Mouse (Mus musculus): Measurements from ENCODE around the gene Amfr.

Gene Amfr

GRCm38 (mm10) chr8:93932873-93933272 lies 79.8 kb downstream of the Amfr start:
- peak; percentile 69 for DNase-seq (ENCODE audit: low spot score)

DNA sequence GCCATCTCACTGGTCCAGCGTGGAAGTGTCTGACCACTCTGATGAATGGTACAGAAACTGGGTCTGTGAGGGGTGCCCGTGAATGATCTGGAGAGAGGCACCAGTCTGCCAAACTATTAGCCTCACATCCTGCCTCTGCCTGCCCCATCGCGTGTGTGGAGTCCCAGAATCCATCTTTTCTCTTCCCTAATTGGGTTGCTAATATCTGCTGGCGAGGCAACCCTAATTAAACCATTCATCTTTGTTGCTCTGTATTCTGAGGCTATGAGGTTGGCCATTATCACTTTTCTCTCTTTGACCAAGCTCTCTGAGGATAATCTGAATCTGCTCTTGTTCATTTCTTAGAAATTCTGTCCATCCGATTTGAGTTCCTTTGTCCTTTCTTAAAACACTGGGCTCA lies 81.3 kb downstream of the Amfr start:
- DNase-seq (ENCODE audit: low spot score), result no peak

DNA sequence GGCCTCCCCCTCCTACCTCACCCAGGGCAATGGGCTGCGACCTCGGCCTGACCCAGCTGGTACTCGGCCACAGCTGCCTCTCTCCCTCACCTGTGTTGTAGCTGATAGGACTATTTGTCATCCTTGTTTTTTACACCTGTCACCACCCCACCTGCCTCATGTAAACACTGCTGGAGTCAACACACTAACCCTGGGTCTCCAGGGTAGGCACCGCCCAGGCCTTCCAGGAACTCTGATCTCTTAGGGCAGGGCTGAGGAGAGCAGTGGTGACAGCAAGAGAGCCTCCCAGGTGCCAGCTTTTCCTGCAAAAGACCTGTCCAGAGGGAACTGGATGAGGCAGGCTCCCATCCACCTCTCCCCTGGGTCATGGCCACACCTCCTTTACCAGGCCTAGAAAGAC lies 83.4 kb downstream of the Amfr start:
- DNase-seq (ENCODE audit: low spot score), result no peak

GRCm38 (mm10) chr8:93925513-93925912 lies 87.1 kb downstream of the Amfr start:
- DNase-seq (ENCODE audit: low spot score), result no peak

- DNase-seq (ENCODE audit: low spot score), result no peak
Observed at GRCm38 (mm10) chr8:93923897-93924334, 88.7 kb downstream of the Amfr start.
